Mouse (Mus musculus) MN1 (cell line): Measurements from ENCODE around the gene Slc39a11.

Experiments used
- DNase-seq: peaks from one replicate; pipeline ENCODE4 v3.0.0-alpha.2; 2016; ENCODE audit warnings: low spot score

The Slc39a11 gene

DNA sequence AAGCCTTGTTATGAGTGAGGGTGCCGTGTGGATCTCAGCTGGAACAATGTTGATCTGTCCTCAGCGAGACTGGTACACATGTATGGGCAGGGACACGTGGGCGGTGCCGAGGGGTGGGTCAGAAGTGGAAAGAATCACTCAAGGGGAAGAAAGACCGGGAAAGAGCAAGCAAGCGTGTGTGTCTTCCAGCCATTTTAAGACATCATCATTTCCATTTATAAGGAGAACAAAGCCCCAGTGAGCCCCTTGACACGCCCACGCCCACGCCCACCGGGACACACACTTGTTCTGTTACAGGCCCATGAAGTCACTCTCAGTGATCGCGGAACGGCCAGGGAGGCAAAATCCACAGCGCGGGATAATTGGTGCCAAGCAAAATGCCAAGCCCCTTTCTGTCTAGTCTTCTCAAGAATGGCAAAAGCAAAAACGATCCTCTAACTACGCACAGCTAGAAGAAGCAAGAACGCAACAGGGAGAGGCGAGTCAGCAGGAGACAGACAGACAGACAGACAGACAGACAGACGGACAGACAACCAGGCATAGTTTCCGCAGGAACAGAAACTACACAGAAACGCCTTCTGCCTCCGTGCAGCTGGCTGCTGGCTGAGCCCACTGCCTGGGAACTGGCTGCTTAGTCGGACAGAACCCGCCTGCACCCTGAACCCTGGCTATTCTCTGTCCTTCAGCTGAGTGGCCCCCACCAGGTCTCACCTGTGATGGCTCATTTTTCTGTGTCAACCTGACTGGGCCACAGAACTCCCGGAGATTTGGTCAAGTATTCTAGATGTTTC lies 364.7 kb downstream of the Slc39a11 start:
- DNase-seq = no peak

DNA sequence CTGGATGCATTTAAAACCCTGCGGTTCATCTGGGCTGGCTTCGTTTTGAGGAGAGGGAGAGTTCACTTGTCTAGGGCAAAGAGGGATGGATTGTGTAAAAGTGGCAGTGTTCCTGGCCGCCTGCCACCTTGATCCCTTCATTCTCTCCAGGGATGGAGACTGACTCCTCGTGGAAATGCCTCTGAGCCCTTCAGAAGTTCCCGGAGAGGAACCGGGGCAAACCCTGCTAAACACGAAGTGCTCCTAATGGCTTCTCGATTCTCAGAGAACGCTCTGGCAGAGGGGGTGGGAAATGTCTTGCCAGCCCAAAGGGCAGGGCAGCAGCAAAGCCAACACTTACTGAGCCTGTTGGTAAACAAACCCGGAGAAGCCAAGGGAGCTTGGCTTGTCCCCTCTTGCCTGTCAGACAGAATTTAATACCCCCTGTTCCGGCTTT lies 366.5 kb downstream of the Slc39a11 start:
- no peak for DNase-seq

DNA sequence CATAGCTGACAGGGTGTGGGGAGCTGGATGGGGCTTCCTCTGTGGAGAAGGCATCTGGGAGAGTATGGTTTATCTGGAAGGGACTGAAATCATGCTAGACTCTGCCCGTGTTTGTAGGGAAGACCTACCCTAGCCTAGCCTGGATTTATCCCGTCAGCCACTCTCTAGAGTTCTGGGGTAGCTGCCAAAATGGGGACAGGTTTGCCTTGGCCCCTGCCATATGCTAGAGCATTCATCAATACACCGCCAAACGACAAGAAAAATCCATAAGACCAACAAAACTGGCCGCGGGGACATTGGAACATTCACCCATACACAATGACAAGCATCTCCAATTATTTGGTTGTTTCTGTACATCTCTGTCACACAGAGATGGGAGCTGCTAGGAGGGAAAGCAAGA lies 371.6 kb downstream of the Slc39a11 start:
- DNase-seq = no peak

DNA sequence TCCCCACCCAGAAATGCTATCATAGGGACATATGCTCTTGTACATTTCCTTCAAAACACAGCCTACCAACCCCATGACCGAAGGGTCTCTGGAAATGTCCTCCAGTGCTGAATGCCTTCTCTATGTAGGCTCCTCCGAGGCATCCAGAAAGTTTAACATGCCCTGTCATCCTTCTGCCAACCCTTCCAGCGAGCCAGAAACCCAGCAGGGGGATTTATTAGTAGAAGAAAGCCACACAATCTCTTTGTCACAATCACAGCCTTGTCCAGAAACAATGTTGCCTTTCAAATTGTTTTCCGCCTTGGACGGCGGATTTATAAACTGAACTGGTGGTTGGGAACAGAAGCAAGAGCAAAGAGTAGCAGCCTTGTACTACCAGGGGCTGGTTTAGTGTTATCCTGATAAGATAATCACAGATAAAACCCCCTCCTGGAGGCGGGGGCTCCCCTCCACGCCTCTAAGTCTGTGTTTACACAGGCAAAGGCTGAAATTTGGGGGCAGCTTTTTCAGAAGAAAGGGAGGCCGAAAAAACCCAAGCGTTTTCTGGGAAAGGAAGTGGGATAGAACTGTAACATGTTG lies 372.8 kb downstream of the Slc39a11 start:
- no peak for DNase-seq

DNA sequence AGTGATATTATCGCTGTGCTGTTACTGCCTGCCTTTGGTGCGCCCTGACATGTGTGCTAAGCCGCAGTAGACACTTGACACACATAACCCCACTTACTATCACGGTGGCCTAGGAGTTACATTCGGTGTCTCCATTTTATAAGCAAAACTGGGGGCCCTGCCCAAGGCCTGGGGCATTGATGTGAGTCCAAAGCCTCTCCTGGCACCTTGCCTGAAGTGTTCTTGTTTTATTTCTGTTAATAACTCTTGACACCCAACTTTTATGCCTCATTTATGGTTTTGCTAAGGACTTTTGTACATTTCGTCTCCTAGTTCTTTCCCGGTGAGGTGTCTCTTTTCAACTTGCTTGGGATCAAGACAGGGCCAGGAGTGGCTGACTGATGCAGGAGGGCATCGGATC lies 373.4 kb downstream of the Slc39a11 start:
- DNase-seq = no peak

DNA sequence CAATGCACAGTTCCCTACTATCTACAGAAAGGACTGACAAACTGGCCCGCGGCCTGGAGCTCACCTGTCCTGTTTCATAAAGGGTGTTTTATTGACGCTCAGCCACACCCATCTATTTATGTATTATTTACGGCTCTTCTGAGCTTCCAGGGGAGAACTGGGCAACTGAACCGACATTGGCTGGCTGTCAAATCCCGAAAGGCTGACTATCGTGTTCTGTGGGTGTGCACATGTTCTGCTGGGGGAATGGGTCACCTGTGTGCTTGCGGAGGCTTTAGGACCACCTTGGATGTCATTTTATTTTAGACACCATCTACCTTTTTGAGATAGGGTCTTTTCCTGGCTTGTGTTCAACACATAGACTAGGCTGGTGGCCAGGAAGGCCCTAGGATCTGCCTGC lies 375.8 kb downstream of the Slc39a11 start:
- no peak for DNase-seq

DNA sequence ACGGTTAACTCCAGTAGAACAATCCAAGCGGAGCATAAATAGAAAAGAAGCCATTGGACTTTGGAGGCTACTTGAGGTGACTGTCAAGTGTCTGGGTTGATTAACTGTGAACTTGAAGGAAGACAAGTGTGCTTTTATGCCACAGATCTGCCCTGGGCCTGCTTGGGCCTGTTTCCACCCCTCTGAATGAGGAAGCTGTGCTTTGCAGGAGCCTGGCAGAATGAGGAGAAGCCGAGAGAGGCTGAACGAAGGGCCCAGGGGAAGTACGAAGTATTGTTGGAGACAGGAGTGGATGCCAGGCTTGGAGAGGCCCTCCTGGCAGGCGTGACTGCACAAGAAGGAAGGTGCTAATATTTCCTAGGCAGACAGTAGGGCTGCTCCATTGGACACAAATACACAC lies 378.0 kb downstream of the Slc39a11 start:
- no peak for DNase-seq

DNA sequence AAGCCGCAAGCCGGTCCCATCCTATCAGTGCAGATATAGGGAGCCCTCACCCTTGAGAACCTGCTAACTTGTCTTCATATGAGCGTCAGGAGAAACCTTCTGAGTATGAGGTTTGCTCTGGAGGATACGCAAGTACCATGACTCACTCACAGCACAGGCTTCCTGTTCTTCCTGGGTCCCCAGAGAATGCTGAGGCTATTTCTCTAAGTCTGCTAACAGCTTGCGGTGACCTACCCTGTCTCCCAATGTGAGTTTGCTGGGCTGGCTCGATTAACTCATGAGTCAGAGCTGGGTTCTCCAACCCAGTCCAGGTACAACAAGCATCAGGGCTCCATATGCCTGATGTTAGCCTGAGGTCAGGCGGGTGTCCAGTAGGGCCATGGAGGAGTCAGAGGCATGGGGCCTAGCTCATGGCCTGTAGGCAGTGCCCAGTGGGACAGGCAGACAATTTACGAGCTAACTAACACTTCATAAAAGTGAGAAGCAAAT lies 381.0 kb downstream of the Slc39a11 start:
- DNase-seq = no peak

DNA sequence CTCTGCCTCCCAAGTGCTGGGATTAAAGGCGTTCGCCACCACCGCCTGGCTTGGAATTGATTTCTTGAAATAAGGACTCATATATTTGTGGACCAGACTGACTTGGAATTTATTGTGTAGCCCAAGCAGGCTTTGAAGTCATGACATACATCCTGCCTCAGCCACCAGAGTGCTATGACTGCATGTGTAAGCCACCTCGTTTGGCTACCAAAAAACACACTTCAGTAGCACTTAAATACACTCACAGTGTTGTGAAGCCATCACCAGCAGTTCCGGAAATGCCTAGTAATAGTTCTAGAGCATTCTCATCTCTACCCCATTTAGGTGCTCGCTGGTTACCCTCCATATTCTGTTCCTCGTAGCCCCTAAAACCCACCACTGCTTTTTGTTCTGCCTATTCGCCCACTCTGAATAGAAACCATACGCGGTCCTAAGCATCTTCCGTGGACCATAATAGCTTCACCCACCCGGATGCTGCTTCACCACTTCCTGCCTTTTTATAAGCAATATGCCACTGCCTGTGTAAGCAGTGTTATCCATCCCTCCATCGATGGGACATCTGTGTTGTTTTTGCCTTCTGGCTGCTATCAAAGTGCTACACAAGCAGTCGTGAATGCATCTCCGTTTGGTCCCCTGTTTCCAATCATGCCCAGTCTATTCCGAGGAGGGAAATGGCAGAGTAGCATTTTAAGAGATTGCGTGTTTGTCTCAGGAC lies 382.2 kb downstream of the Slc39a11 start:
- no peak for DNase-seq

DNA sequence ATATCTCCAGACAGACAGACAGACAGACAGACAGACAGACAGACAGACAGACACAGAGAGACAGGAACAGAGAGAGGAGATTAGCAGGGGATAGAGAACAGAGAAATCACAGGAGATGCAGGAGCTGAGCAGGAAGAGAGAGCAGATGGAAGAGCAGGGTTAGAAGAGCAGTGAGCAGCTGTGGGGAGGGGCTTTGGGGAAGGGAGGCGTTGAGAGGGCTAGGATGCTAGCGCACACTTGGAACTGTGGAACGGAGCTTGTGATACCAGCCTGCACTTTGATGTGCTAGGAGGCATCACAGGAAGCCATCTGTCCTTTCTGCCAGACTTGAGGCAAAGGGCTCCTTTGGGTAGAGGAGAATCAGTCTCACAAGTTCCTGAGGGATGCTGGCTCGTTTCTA lies 383.2 kb downstream of the Slc39a11 start:
- no peak for DNase-seq

DNA sequence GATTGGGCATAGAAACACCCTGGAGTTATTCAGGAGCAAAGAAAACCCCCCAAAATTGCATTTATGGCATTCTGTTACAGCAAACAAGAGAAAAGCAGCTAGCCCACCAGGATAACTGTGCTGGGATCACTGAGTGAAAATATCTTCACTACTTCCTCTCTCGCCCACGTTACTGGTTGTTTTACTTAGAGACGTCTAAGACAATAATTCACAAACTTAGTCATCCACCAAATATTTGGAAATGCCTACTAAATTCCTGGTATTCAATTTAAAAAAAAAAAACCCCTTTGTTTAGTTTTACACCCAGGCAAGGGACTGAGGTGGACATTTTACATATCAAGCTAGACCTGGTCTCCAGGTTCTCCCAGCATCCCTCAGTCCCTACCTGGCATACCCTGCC lies 384.3 kb downstream of the Slc39a11 start:
- DNase-seq = no peak

DNA sequence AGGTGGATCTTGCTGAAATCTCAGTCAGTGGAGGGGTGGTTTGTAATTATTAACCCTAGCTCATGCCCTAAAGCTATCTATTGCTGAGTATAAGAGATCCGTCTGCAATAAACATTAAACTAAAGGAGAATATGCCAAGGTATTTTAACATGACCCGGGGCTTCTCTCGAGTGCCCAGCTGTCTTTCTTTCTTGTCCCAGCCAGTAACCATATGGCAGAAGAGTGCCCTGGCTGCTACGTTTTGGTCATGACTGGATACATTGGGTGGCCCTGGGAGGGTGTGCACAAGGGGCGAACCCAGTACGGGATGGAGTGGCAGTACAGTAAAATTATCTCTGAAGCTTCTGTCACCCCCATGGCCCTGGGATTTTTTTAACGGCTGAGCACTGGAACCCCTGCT lies 385.9 kb downstream of the Slc39a11 start:
- no peak for DNase-seq

DNA sequence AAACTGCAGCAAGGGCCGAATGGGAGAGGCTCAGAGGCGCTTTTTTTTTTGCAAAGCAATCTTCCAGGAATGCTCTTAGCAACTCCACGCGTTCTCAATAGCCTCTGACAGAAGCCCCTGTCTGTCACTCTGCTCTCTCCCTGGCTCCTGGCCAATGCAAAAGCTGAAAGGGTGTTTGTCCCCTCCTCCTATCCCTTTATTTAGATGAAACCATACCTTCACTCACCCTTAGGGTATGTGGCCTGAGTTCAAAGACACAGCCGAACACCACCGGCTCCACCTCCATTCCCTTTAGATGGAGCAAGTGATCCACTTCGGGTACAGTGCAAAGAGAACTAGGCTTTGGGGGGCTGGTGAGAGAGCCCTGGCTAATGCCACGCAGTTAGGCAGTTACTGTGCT lies 387.8 kb downstream of the Slc39a11 start:
- no peak for DNase-seq

DNA sequence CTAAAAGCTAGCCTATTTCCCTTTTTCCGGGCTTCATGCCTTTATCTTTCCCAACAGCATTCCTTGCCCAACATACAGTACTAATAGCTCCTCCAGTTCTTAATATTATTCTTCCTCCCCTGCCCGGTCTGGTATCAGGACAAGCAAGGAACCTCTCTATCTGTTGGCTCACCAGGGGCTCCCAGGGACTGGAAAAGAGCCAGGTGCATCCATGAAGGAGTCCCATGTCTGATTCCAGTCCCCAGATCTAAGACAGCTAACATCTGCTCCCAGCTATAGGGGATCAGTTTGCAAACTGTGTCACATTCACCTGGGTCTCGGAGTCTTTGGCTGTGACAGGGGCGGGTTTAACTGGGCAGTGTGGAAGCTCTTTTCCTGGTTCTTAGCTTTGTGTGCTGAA lies 388.5 kb downstream of the Slc39a11 start:
- DNase-seq = no peak

DNA sequence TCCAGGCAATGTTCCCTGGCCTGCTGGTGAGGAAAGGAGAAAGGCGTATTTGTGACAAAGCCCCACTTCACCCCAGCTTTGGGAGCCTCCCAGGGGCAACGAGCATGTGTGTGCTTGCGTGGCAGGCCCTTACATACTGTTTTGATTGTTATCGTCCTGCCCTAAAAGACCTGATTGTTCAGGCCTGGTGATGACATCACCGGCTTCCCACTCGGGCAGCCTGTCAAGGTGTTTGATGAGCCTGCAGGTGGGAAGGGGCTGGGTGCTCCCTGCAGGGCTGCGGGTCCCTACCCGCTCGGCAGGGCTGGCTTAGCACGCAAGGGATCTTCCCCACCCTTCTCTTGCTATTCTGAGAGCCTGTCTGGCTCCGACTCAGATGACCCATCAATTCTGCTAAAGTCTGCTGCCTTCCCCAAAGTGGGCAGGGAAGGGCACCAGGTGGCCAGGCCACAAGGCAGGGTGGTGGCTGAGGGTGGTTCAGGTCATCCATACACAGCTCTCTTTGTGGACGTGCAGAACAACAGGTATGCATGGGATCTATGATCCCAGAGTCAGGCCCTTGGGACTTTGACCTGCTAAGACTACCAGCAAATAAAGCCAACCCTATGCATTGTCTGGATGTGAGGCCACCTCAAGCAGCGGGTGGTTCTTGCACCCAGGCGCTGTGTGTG lies 390.0 kb downstream of the Slc39a11 start:
- DNase-seq = no peak

DNA sequence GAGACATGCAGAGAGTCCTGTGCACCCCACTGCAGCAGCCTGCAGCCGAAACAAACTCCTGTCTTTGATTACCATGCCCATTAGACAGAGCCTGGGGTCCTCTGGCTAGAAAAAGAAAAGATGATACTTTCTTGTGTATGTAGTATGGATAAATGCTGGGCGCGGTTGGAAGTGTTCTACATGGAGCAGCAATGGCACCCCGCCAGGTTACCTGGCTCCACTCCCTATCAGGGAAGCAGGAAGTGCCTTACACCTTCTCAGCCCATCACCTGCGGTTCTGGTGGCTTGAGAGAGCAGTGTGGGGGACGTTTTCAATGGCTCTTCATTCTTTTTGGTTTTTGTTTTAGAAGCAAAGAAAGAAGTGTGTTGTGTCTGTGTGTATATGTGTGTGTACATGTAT lies 391.9 kb downstream of the Slc39a11 start:
- no peak for DNase-seq

DNA sequence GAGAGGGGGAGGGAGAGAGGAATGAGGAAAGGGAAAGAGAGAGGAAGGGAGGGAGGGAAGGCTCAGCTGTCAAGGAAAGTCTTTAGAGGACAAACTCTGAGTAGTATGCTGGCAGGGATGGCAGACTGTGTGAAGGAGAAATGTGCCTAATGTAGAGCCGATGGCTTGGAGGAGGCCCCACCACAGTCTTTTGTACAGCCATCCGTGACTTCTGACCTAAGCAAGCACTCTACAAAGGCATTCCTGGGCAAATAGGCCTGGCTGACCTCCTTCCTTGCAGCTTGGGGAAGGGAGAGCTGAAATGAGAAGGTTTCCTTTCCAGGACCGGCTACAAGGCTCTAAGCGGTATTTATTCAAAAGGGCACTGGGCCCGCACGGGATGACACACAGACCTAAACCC lies 395.2 kb downstream of the Slc39a11 start:
- no peak for DNase-seq

DNA sequence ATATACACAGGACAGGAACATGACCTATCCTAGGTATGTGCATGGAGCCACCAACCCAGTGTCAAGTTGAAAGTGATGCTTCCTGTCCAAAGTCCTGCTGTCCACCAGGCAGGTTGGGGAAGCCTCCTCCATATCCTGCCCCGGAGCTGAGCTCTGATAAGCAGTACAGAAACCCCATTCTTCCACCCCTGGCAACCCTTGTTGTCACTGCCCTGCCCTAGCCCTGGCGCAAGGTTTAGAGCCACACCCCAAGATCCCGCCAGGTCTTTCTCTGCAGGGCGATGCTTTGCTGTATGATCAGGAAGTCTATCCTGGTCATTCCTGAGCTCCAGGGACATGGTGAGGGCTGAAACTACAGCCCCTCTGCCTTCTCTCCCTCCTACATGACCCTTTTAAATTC lies 396.7 kb downstream of the Slc39a11 start:
- no peak for DNase-seq

DNA sequence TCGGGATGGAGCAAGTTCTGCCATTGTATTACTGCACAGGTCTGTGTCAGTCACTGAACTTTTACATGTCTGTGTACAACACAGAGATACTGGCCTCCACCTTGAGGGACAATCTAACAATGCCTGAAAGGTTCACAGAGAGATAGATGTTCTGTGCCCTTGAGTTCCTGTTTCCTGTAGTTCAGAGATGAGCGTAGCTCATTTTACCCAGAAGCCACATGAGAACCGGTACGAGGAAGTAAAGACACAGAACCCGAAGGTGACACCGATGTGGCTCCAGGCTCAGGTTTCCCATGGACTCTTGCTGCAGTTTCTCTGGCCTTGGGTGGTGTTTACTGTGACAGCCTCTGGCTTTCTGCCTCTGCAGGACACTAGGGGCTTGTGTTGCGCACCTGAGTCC lies 398.7 kb downstream of the Slc39a11 start:
- no peak for DNase-seq

DNA sequence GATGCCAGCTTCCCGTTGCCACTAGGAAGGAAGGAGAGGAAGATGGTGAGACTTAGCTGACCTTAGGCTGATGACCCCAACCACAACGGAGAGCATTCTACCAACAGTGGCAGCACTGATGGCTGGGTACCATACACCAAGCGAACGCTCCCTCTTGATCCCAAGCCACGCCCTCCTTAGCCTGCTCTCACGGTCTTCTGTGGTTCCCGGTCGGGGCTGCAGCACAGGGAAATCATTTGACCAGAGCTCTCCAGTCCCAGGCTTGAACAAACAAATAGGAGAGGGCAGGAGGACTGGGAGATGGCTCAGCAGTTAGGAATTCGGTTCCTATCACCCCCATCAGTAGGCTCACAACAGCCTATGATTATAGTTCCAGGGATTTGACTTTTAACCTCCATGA lies 403.4 kb downstream of the Slc39a11 start:
- DNase-seq = no peak

DNA sequence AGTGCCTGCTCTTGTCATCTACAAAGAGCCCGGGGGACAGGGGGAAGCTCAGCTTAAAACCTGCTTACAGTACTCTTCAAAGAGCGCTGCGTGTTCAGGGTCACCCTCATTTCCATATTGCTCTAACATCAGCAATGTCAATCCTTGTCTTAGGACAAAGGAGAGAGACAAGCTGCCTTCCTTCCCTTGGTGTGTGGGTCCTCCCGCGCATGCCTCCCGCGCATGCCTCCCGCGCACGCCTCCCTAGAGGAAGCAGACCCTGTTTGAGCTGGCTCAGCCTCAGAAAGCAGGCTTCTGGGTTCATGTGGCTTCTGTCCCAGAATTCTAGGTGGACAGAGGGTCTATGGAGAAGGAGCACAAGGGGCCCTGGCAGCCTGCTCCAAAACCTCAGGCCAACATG lies 404.2 kb downstream of the Slc39a11 start:
- DNase-seq = no peak

DNA sequence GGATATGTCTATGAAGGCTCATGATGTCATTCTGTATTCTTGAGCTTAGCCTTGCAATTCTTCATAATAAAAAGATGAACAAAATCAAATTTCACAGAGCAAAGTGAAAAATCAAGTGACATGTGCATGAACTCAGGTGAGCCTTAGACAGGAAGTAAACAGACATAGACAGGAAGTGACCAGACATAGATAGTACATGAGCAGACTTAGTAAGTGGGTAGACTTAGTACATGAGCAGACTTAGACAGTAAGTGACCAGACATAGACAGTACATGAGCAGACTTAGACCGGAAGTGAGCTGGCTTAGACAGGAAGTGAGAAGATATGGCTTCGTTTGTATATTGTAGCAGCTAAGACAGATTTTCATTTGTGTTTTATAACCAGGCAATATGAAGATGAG lies 415.4 kb downstream of the Slc39a11 start:
- DNase-seq = no peak

DNA sequence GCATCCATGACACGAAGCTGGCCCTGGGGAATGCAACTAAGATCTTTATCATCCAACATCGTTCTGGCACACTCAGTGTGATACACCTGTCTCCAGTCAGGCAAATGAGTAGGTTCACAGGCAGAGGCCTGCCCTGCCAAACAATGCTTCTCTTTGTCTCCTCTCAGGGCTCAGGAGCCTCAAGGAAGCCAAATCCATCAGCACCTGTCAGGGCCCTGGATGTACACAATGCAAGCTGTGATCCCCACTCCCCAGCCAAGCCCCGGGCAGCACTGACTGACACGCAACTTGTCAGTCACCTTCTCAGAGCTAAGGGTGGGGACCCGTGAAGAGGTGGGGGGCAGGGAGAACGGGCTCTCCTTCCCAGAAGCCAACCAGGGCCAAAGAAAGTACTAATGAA lies 417.8 kb downstream of the Slc39a11 start:
- no peak for DNase-seq
